Mouse (Mus musculus): Measurements from ENCODE around the gene 6030452D12Rik. TPM values are rescaled to one million over a fixed set of nuclear protein-coding genes. Genes with fewer than 3 reads are reported as not detected.

The 6030452D12Rik gene
- polyA plus RNA-seq, 1 experiment from 2014 or later: not detected

DNA sequence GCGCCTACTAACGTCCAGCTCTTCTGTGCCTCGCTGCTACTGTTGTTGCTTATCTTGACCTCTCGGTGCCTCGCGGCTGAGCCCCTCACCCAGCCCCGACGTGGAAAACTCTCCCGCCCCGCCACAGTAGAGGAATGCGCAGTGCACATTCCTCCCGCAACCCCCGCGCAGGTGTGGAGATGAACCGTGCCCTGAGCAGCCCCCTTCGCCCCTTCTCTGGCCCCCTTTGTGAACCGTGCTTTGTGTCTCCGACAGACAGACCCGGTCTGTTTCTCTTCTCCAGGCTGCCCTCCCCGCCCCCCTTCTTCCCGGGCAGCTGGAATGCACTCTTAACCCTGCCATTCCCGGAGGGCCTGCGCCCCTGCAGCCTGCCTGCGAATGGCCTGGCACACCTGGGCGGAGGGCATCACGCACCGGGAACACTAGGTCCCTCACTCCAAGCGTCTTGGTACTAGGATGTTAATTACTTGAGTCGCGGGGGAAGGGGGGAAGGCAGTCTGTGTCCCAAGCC is 11.3 kb downstream of the 6030452D12Rik start:
- DNase-seq (ENCODE audit: low spot score) (no peak), ATAC-seq (ENCODE audit: low FRiP score) (peak; percentile 43; the same call in 1 of the 2 replicates)
- Histone ChIP-seq H3K36me3 (ENCODE audit: control insufficient read depth, insufficient read depth, low read length) (no peaks in the 10 kb centered on the region), H3K27me3 (ENCODE audit: control insufficient read depth, insufficient read depth, low read length) (peaks cover 41% of the 10 kb centered on the region), H3K4me3 (ENCODE audit: low read depth, low read length) (peak overlapping the region; percentile 33), H3K27ac (ENCODE audit: low read depth, low read length) (0 out of 2 replicates have a peak overlapping the region, but pooled peaks have one; percentile 10), H3K4me2 (replicated peaks; ENCODE audit: low read depth, low read length) (peak overlapping the region; percentile 49), H3K4me1 (replicated peaks; ENCODE audit: control insufficient read depth, insufficient read depth, low read length) (peaks cover 8% of the 10 kb centered on the region), H3K9ac (ENCODE audit: low read depth, low read length) (peak overlapping the region; percentile 45; the same call in 1 of the 2 replicates), H3K9me3 (ENCODE audit: control insufficient read depth, low read length) (no peaks in the 10 kb centered on the region)
- WGBS: under 1% methylated on average over 30 of the region's 30 CpGs

DNA sequence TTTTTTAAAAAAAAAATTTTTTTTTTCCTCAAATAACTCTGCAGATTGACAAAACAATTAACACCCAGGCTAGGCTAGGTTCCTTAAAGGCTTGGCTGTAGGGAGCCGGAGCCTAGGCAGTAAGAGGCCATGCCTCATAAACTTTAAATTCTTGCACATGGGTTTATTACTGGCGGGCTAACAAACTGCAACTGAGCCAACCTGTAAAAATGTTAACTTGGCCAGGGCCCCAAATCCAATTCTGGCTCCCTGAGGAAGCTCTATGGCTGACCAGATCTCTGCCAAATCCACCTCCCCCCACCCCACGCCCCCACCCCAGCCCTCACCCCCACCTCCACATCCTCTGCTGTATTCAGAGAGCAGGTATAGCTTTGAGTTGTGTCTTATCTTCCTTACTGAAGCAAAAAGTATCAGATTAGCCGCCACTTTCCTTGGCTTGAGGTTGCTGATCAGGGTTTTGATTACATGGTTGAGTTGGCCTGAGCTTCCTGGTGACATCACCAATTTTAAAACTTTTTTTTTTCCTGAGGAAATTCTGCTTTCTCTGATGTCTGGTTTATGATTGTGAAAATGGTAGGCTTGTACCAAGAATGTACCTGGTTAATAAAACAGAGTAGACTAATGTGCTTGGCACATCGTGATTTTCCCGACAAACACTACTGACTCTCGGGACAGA is 12.3 kb downstream of the 6030452D12Rik start:
- 68% methylated on average over 7 of the region's 7 CpGs for WGBS
- Histone ChIP-seq H3K9ac (ENCODE audit: low read depth, low read length) (no peak overlapping the region), H3K27me3 (ENCODE audit: control insufficient read depth, insufficient read depth, low read length) (peaks cover 38% of the 10 kb centered on the region), H3K4me2 (replicated peaks; ENCODE audit: low read depth, low read length) (no peak overlapping the region), H3K4me3 (ENCODE audit: low read depth, low read length) (no peak overlapping the region), H3K27ac (ENCODE audit: low read depth, low read length) (no peak overlapping the region), H3K4me1 (replicated peaks; ENCODE audit: control insufficient read depth, insufficient read depth, low read length) (peaks cover 8% of the 10 kb centered on the region), H3K9me3 (ENCODE audit: control insufficient read depth, low read length) (no peaks in the 10 kb centered on the region), H3K36me3 (ENCODE audit: control insufficient read depth, insufficient read depth, low read length) (no peaks in the 10 kb centered on the region)
- ATAC-seq (ENCODE audit: low FRiP score) (no peak), DNase-seq (ENCODE audit: low spot score) (no peak)

DNA sequence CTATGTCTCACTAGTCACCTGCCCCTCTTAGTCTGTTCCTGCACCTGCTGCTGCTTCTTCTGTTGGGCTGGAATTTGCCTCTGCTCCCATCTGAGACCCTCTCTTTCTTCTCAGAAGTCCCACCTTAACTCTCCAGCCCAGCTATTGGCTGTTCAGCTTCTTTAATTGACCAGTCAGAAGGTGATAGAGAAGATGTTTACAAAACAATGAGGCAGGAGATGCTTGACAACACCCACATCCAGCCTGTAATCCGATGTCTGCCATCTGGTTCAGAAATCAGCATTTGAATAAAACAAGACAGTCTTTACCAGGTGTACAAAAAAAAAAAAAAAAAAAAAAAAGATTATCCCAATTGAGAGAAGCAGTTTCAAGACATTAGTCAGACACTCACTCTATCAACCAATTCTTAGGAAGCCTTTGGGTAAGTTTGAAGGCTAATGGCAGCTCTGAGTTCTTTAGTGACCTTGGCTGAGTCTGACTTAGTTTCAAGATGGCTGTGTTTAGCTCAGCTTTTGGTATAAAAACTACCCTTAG is 15.7 kb downstream of the 6030452D12Rik start:
- Histone ChIP-seq H3K27ac (ENCODE audit: low read depth, low read length) (no peak overlapping the region), H3K36me3 (ENCODE audit: control insufficient read depth, insufficient read depth, low read length) (no peaks in the 10 kb centered on the region), H3K9me3 (ENCODE audit: control insufficient read depth, low read length) (no peaks in the 10 kb centered on the region), H3K4me3 (ENCODE audit: low read depth, low read length) (no peak overlapping the region), H3K4me1 (replicated peaks; ENCODE audit: control insufficient read depth, insufficient read depth, low read length) (peaks cover 6% of the 10 kb centered on the region), H3K27me3 (ENCODE audit: control insufficient read depth, insufficient read depth, low read length) (peaks cover 14% of the 10 kb centered on the region), H3K9ac (ENCODE audit: low read depth, low read length) (no peak overlapping the region), H3K4me2 (replicated peaks; ENCODE audit: low read depth, low read length) (no peak overlapping the region)
- 33% methylated on average over 1 of the region's 1 CpGs for WGBS
- no peak for ATAC-seq (ENCODE audit: low FRiP score)
- DNase-seq (ENCODE audit: low spot score): no peak

DNA sequence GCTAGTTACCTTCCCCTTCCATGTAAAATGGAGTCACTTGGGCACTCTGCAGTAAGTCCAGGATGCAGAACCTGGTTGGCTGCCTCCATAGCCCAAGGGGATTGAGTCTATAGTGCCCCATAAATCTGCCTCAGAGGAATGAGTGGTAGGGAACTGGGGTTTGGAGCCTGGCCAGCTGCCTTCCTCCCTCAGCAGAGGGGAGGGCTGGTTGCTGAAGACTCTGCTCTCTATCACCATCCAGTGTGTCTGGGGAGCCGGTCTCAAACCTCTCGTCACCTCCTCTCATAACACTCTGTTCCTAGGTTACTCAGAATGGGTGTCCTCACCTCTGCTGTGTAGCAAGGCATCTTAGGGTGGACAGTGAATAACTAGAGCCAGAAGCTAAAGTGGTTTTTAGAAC is 16.3 kb downstream of the 6030452D12Rik start:
- ATAC-seq (ENCODE audit: low FRiP score): no peak
- DNase-seq (ENCODE audit: low spot score): no peak
- Histone ChIP-seq H3K4me3 (ENCODE audit: low read depth, low read length) (no peak overlapping the region), H3K27me3 (ENCODE audit: control insufficient read depth, insufficient read depth, low read length) (peaks cover 8% of the 10 kb centered on the region), H3K4me2 (replicated peaks; ENCODE audit: low read depth, low read length) (no peak overlapping the region), H3K9ac (ENCODE audit: low read depth, low read length) (no peak overlapping the region), H3K9me3 (ENCODE audit: control insufficient read depth, low read length) (no peaks in the 10 kb centered on the region), H3K4me1 (replicated peaks; ENCODE audit: control insufficient read depth, insufficient read depth, low read length) (peaks cover 2% of the 10 kb centered on the region; the same call in 1 of the 2 replicates), H3K36me3 (ENCODE audit: control insufficient read depth, insufficient read depth, low read length) (no peaks in the 10 kb centered on the region), H3K27ac (ENCODE audit: low read depth, low read length) (no peak overlapping the region)
- 89% methylated on average over 2 of the region's 2 CpGs for WGBS

DNA sequence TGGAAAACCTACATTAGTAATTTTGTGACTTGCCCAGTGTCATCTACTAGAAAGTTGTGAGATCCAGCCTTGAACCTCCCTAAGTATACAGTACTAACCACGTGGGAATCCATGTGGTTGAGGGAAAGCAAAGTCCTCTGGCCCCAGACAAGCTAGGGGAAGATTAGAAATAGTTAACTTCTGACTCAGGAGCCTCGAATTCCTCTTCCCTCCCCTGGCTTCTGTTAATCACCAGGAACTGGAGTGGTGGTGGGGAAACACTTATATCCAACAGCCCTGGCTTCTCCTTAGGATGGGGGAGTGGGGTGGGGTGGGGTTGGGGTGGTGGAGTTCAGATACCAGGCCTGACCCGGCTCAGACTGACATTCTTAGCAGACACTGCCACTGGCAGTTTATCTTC is 18.4 kb downstream of the 6030452D12Rik start:
- Histone ChIP-seq H3K4me3 (ENCODE audit: low read depth, low read length) (no peak overlapping the region), H3K4me1 (replicated peaks; ENCODE audit: control insufficient read depth, insufficient read depth, low read length) (no peaks in the 10 kb centered on the region), H3K36me3 (ENCODE audit: control insufficient read depth, insufficient read depth, low read length) (no peaks in the 10 kb centered on the region), H3K27me3 (ENCODE audit: control insufficient read depth, insufficient read depth, low read length) (no peaks in the 10 kb centered on the region), H3K9me3 (ENCODE audit: control insufficient read depth, low read length) (no peaks in the 10 kb centered on the region), H3K4me2 (replicated peaks; ENCODE audit: low read depth, low read length) (no peak overlapping the region), H3K27ac (ENCODE audit: low read depth, low read length) (no peak overlapping the region), H3K9ac (ENCODE audit: low read depth, low read length) (no peak overlapping the region)
- DNase-seq (ENCODE audit: low spot score) (no peak), ATAC-seq (ENCODE audit: low FRiP score) (no peak)
- 46% methylated on average over 3 of the region's 3 CpGs for WGBS

DNA sequence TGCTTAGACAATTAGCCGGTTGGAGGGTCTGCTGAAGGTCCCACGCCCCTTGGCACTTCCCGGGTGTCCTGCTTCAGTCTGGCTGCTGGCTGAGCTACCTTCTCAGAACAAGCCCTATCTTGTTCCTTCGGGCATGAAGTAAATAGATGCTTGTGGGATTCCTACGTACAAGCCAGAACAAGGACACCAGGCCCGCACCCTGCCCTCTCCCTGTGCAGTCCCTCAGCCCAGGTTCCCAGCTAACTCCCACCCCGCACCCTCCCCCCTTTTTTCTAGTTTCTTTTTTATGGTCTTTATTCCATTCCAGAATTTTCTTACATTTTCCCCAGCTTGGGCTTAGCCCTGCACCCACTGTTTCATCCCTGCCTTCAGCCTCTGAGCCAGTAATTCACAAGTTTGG is 20.3 kb downstream of the 6030452D12Rik start:
- DNase-seq (ENCODE audit: low spot score): no peak
- H3K4me3 ChIP-seq (ENCODE audit: low read depth, low read length): no peak overlapping the region
- H3K9ac ChIP-seq (ENCODE audit: low read depth, low read length): no peak overlapping the region
- H3K27ac ChIP-seq (ENCODE audit: low read depth, low read length): no peak overlapping the region
- H3K27me3 ChIP-seq (ENCODE audit: control insufficient read depth, insufficient read depth, low read length): no peaks in the 10 kb centered on the region
- WGBS: 87% methylated on average over 7 of the region's 7 CpGs
- no peaks in the 10 kb centered on the region for H3K36me3 ChIP-seq (ENCODE audit: control insufficient read depth, insufficient read depth, low read length)
- H3K9me3 ChIP-seq (ENCODE audit: control insufficient read depth, low read length): no peaks in the 10 kb centered on the region
- no peaks in the 10 kb centered on the region for H3K4me1 ChIP-seq (replicated peaks; ENCODE audit: control insufficient read depth, insufficient read depth, low read length)
- no peak for ATAC-seq (ENCODE audit: low FRiP score)
- H3K4me2 ChIP-seq (replicated peaks; ENCODE audit: low read depth, low read length): no peak overlapping the region

DNA sequence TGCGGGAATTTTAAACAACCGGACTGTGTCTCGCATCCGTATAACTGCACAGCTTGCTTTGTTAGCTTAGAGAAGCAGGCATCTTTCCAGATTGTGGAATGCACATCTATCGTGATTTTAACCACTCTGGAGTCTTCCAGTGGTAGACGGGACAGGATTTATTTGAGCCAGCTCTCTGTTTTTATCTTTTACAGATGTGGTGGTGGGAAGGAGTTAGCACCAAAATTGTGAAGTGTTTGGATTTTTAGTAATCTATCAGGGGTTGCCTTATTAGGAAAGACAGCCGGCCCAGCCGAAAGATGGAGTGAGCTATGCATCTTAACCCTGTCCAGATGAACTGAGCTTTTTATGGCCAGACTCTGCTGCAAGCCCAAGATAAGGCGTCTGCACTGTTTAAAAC is 21.5 kb downstream of the 6030452D12Rik start:
- no peak overlapping the region for H3K27ac ChIP-seq (ENCODE audit: low read depth, low read length)
- DNase-seq (ENCODE audit: low spot score) (no peak), ATAC-seq (ENCODE audit: low FRiP score) (no peak)
- no peak overlapping the region for H3K4me2 ChIP-seq (replicated peaks; ENCODE audit: low read depth, low read length)
- no peaks in the 10 kb centered on the region for H3K36me3 ChIP-seq (ENCODE audit: control insufficient read depth, insufficient read depth, low read length)
- WGBS: 81% methylated on average over 9 of the region's 9 CpGs
- no peaks in the 10 kb centered on the region for H3K4me1 ChIP-seq (replicated peaks; ENCODE audit: control insufficient read depth, insufficient read depth, low read length)
- no peaks in the 10 kb centered on the region for H3K9me3 ChIP-seq (ENCODE audit: control insufficient read depth, low read length)
- no peak overlapping the region for H3K4me3 ChIP-seq (ENCODE audit: low read depth, low read length)
- H3K9ac ChIP-seq (ENCODE audit: low read depth, low read length): no peak overlapping the region
- H3K27me3 ChIP-seq (ENCODE audit: control insufficient read depth, insufficient read depth, low read length): no peaks in the 10 kb centered on the region

DNA sequence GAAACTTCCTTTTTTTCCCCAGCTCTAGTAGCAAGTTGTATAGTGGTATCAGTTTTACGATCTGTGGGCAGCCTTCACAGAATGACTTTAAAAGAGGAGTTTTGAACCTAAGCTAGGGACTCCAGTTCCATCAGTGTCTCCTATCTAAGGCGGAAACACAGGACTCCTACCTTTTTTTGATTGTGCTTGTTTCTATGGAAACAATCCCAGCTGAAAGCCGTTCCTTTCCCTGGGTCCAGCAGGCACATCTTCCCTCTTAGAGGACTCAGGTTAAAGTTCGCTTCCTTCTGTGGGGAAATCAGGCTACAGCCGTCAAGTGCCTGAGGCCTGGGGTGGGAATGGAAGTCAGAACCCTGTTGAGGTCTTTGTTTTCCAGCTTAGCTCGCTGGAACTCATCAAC is 26.4 kb downstream of the 6030452D12Rik start:
- DNase-seq (ENCODE audit: low spot score) (no peak), ATAC-seq (ENCODE audit: low FRiP score) (no peak)
- Histone ChIP-seq H3K9me3 (ENCODE audit: control insufficient read depth, low read length) (no peaks in the 10 kb centered on the region), H3K4me3 (ENCODE audit: low read depth, low read length) (no peak overlapping the region), H3K27ac (ENCODE audit: low read depth, low read length) (no peak overlapping the region), H3K4me2 (replicated peaks; ENCODE audit: low read depth, low read length) (no peak overlapping the region), H3K27me3 (ENCODE audit: control insufficient read depth, insufficient read depth, low read length) (no peaks in the 10 kb centered on the region), H3K9ac (ENCODE audit: low read depth, low read length) (no peak overlapping the region), H3K36me3 (ENCODE audit: control insufficient read depth, insufficient read depth, low read length) (no peaks in the 10 kb centered on the region), H3K4me1 (replicated peaks; ENCODE audit: control insufficient read depth, insufficient read depth, low read length) (no peaks in the 10 kb centered on the region)
- WGBS: 58% methylated on average over 6 of the region's 6 CpGs
